Comparison of ENCODE assay signal across 26 mouse cellular contexts in the genomic region with DNA sequence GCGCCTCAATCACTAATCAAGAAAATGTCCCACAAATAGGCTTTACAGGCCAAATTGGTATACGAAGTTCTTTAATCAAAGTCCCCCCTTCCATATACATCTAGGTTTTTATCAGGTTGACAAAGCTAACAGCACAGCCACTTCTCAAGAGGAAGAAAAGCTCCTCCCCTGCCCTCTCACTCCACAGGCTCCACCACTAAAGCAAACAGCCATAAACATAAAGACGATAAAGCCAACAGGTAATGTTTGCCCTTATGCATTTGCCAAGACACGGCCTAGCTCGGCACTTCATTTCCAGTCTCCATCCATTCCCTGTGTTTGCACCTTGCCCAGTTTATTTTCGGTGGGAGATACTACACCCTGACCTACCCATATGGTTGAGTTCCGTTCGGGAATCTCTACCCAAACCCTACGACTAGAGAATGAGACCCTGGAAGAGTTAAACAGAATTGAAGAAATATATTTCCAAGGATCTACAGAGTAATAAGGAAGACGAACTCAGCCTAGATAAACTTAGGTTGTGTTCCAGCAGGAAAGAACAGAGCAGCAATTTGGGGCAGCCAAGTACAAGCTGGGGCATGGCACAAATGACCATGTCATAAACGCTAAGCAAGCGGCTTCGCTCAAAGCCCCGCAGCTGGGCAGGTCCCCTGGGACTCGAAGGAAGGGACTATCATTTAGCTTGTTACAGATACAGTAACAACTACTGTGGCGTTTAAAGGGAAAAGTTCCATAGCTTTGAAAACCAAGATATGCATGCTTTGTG. TPM values are rescaled to one million over a fixed set of nuclear protein-coding genes. Genes with fewer than 3 reads are reported as not detected.
DNase-seq lines count a peak whose midpoint lies in the region; ATAC-seq and TF ChIP-seq lines count a peak whose summit lies in the region.
"Had no signal": no experiment of that assay in that cellular context is flagged by ENCODE, and none has a peak within 500 bp of the region (broad histone marks: within the 10 kb centered on the region; RNA-seq: fewer than 3 reads in every experiment).

No protein-coding gene starts in this region.

- H3K4me3 ChIP-seq in heart, embryonic 12.5 days, result no peak overlapping the region
- no peak overlapping the region for H3K4me3 ChIP-seq in midbrain, embryonic 14.5 days (replicated peaks; ENCODE audit: low read depth, low read length)
- H3K4me3 ChIP-seq in midbrain, postnatal 0 days (ENCODE audit: low read depth, low read length), result no peak overlapping the region
- H3K4me3 ChIP-seq in intestine, embryonic 16.5 days (ENCODE audit: low read length), result no peak overlapping the region; the same call in 1 of the 2 replicates
- no peak overlapping the region for H3K4me3 ChIP-seq in stomach, embryonic 14.5 days (ENCODE audit: low read depth, low read length)
- H3K4me3 ChIP-seq: embryonic facial prominence, embryonic 15.5 days; hindbrain, embryonic 13.5 days; left cerebral cortex, adult 2 months; megakaryocyte, embryonic 14.5 days had no signal

- WGBS in heart, embryonic 12.5 days, result 76% methylated on average over 16 of the region's 16 CpGs
- WGBS in midbrain, embryonic 14.5 days, result 82% methylated on average over 16 of the region's 16 CpGs
- 86% methylated on average over 16 of the region's 16 CpGs for WGBS in midbrain, postnatal 0 days
- 50% methylated on average over 16 of the region's 16 CpGs for WGBS in intestine, embryonic 16.5 days
- 74% methylated on average over 16 of the region's 16 CpGs for WGBS in stomach, embryonic 14.5 days

- no peak for TF ChIP-seq CTCF in midbrain, postnatal 0 days (IDR thresholded peaks at IDR 0.05)

- H3K27ac ChIP-seq in heart, embryonic 12.5 days (ENCODE audit: poor library complexity, severe bottlenecking), result no peak overlapping the region
- H3K27ac ChIP-seq in midbrain, embryonic 14.5 days (replicated peaks; ENCODE audit: low read depth, low read length), result no peak overlapping the region
- no peak overlapping the region for H3K27ac ChIP-seq in midbrain, postnatal 0 days (ENCODE audit: low read depth, low read length)
- H3K27ac ChIP-seq in intestine, embryonic 16.5 days (ENCODE audit: low read length), result peak overlapping the region; percentile 87
- peak overlapping the region; percentile 39; the same call in 1 of the 2 replicates for H3K27ac ChIP-seq in stomach, embryonic 14.5 days (ENCODE audit: low read length)
- H3K27ac ChIP-seq: embryonic facial prominence, embryonic 15.5 days; hindbrain, embryonic 13.5 days; kidney, postnatal 0 days; left cerebral cortex, adult 2 months had no signal

- no peaks in the 10 kb centered on the region for H3K9me3 ChIP-seq in heart, embryonic 12.5 days (replicated peaks)
- H3K9me3 ChIP-seq in midbrain, embryonic 14.5 days (ENCODE audit: control insufficient read depth, low read length), result no peaks in the 10 kb centered on the region
- no peaks in the 10 kb centered on the region for H3K9me3 ChIP-seq in midbrain, postnatal 0 days (ENCODE audit: low read length)
- no peaks in the 10 kb centered on the region for H3K9me3 ChIP-seq in intestine, embryonic 16.5 days (ENCODE audit: control insufficient read depth, low read length)
- H3K9me3 ChIP-seq in stomach, embryonic 14.5 days (ENCODE audit: control insufficient read depth, low read depth, low read length), result no peaks in the 10 kb centered on the region
- H3K9me3 ChIP-seq: embryonic facial prominence, embryonic 15.5 days; hindbrain, embryonic 13.5 days; megakaryocyte, embryonic 14.5 days had no signal

- no peaks in the 10 kb centered on the region for H3K36me3 ChIP-seq in heart, embryonic 12.5 days
- no peaks in the 10 kb centered on the region for H3K36me3 ChIP-seq in midbrain, embryonic 14.5 days (ENCODE audit: control insufficient read depth, insufficient read depth, low read length)
- no peaks in the 10 kb centered on the region for H3K36me3 ChIP-seq in midbrain, postnatal 0 days (ENCODE audit: insufficient read depth, low read length)
- no peaks in the 10 kb centered on the region for H3K36me3 ChIP-seq in intestine, embryonic 16.5 days (ENCODE audit: control insufficient read depth, insufficient read depth, low read length)
- H3K36me3 ChIP-seq in stomach, embryonic 14.5 days (ENCODE audit: control insufficient read depth, insufficient read depth, low read length), result no peaks in the 10 kb centered on the region
- H3K36me3 ChIP-seq: embryonic facial prominence, embryonic 15.5 days; hindbrain, embryonic 13.5 days had no signal

- H3K4me1 ChIP-seq in heart, embryonic 12.5 days (replicated peaks), result peaks cover 32% of the 10 kb centered on the region
- H3K4me1 ChIP-seq in midbrain, embryonic 14.5 days (ENCODE audit: control insufficient read depth, insufficient read depth, low read length), result peaks cover 6% of the 10 kb centered on the region; the same call in 1 of the 2 replicates
- H3K4me1 ChIP-seq in midbrain, postnatal 0 days (ENCODE audit: insufficient read depth, low read length), result no peaks in the 10 kb centered on the region
- peaks cover 20% of the 10 kb centered on the region; the same call in 1 of the 2 replicates for H3K4me1 ChIP-seq in intestine, embryonic 16.5 days (ENCODE audit: control insufficient read depth, insufficient read depth, low read length)
- H3K4me1 ChIP-seq in stomach, embryonic 14.5 days (ENCODE audit: control insufficient read depth, insufficient read depth, low read length), result no peaks in the 10 kb centered on the region
- H3K4me1 ChIP-seq: embryonic facial prominence, embryonic 15.5 days had no signal

- H3K27me3 ChIP-seq in heart, embryonic 12.5 days (replicated peaks), result peaks cover 12% of the 10 kb centered on the region; the same call in 1 of the 2 replicates
- peaks cover 6% of the 10 kb centered on the region for H3K27me3 ChIP-seq in midbrain, embryonic 14.5 days (ENCODE audit: control insufficient read depth, insufficient read depth, low read length)
- H3K27me3 ChIP-seq in midbrain, postnatal 0 days (ENCODE audit: insufficient read depth, low read length), result no peaks in the 10 kb centered on the region
- no peaks in the 10 kb centered on the region for H3K27me3 ChIP-seq in intestine, embryonic 16.5 days (replicated peaks; ENCODE audit: control insufficient read depth, insufficient read depth, low read length)
- H3K27me3 ChIP-seq in stomach, embryonic 14.5 days (ENCODE audit: control insufficient read depth, insufficient read depth, low read length), result no peaks in the 10 kb centered on the region
- H3K27me3 ChIP-seq: CH12.LX had no signal

- peak; percentile 84 for DNase-seq in heart, adult 11 months
- peak; percentile 26 for DNase-seq in midbrain, embryonic 14.5 days
- no peak for DNase-seq in midbrain, postnatal 0 days (ENCODE audit: low spot score)
- no peak for DNase-seq in frontal cortex, adult 2 months (ENCODE audit: extremely low spot score in 1 of 2, low spot score in 1 of 2)
- no peak for DNase-seq in right cerebral cortex, postnatal 14 days
- DNase-seq: adrenal gland, postnatal 36 days; cerebellum, adult 11-12 months; cerebellum, postnatal 14 days; heart, adult 18-20 months; heart, postnatal 14 days; lung, adult 18-20 months; lung, postnatal 14 days; thymus, postnatal 25 days had no signal

- ATAC-seq in heart, embryonic 12.5 days (ENCODE audit: insufficient number of reproducible peaks, low FRiP score), result no peak
- no peak for ATAC-seq in midbrain, embryonic 14.5 days (ENCODE audit: low FRiP score, low TSS enrichment)
- ATAC-seq in midbrain, postnatal 0 days (ENCODE audit: low FRiP score), result no peak
- peak; percentile 90 for ATAC-seq in intestine, embryonic 16.5 days
- no peak for ATAC-seq in stomach, embryonic 14.5 days (ENCODE audit: insufficient number of reproducible peaks, insufficient read depth, low FRiP score, low read depth)
- ATAC-seq: forebrain, embryonic 16.5 days; inflammation-experienced regulatory T-cells, adult 6 months; midbrain, embryonic 16.5 days had no signal

- H3K9ac ChIP-seq in heart, embryonic 12.5 days, result no peak overlapping the region
- no peak overlapping the region for H3K9ac ChIP-seq in midbrain, embryonic 14.5 days (replicated peaks; ENCODE audit: low read length)
- H3K9ac ChIP-seq in midbrain, postnatal 0 days (replicated peaks; ENCODE audit: low read length, poor library complexity, severe bottlenecking), result no peak overlapping the region
- peak overlapping the region; percentile 35 for H3K9ac ChIP-seq in intestine, embryonic 16.5 days (ENCODE audit: low read depth, low read length)
- H3K9ac ChIP-seq in stomach, embryonic 14.5 days (replicated peaks; ENCODE audit: low read depth, low read length), result no peak overlapping the region
- H3K9ac ChIP-seq: embryonic facial prominence, embryonic 15.5 days; hindbrain, embryonic 13.5 days had no signal

- H3K4me2 ChIP-seq in heart, embryonic 12.5 days, result no peak overlapping the region
- no peak overlapping the region for H3K4me2 ChIP-seq in midbrain, embryonic 14.5 days (ENCODE audit: low read length)
- H3K4me2 ChIP-seq in midbrain, postnatal 0 days (ENCODE audit: low read depth, low read length, poor library complexity, severe bottlenecking), result no peak overlapping the region
- H3K4me2 ChIP-seq in intestine, embryonic 16.5 days (ENCODE audit: low read depth, low read length), result peak overlapping the region; percentile 44
- no peak overlapping the region for H3K4me2 ChIP-seq in stomach, embryonic 14.5 days (replicated peaks; ENCODE audit: low read depth, low read length)
- H3K4me2 ChIP-seq: embryonic facial prominence, embryonic 15.5 days; hindbrain, embryonic 13.5 days; liver, embryonic 11.5 days had no signal

RNA-seq across cellular contexts. Expression of gene Atp8a2, which starts 26.0 kb away (rescaled TPM):
- 10.8 and 13.0 TPM in 2 replicates for polyA plus RNA-seq in heart, embryonic 12.5 days (2016; fragmentation: Nextera tagmentation; extraction: Ambion mirVana)
- 33.4 and 37.1 TPM in 2 replicates for polyA plus RNA-seq in midbrain, embryonic 14.5 days (2014; fragmentation: Nextera tagmentation; extraction: Ambion mirVana)
- 65.9 and 81.7 TPM in 2 replicates for total RNA-seq in midbrain, postnatal 0 days (2014; rRNA removed)
- 36.0 and 43.0 TPM in 2 replicates for polyA plus RNA-seq in midbrain, postnatal 0 days (2015; fragmentation: Nextera tagmentation; extraction: Ambion mirVana)
- 6.3 and 6.7 TPM in 2 replicates for polyA plus RNA-seq in intestine, embryonic 16.5 days (2015; fragmentation: Nextera tagmentation; extraction: Ambion mirVana)
- 5.9 and 6.5 TPM in 2 replicates for polyA plus RNA-seq in stomach, embryonic 14.5 days (2014; fragmentation: Nextera tagmentation; extraction: Ambion mirVana)
- polyA plus RNA-seq in frontal cortex, adult 2 months (2012; rRNA removed), result 14.6 and 16.1 TPM in 2 replicates

Comparison
In these comparisons a context has a peak if more than half of its experiments do, and no peak if none do; other contexts are left out.
1. DNase-seq: peak in heart, adult 11 months (single experiment) and midbrain, embryonic 14.5 days (single experiment); none in midbrain, postnatal 0 days (single experiment), frontal cortex, adult 2 months (0 of 2) and right cerebral cortex, postnatal 14 days (single experiment).
2. H3K27ac ChIP-seq: peak in intestine, embryonic 16.5 days (single experiment) and stomach, embryonic 14.5 days (single experiment); none in heart, embryonic 12.5 days (single experiment), midbrain, embryonic 14.5 days (single experiment) and midbrain, postnatal 0 days (single experiment).